Mouse (Mus musculus) telencephalon, adult 2 months (tissue): ENCODE measurements around the gene Esp16.
"Not testable (repeated sequence)": the region's sequence is repeated elsewhere in the genome, so short reads cannot be mapped to it uniquely, and the experiment has no call there.

ENCODE experiments used
- DNase-seq: peaks from one replicate; pipeline ENCODE4 v3.0.0-alpha.2; 2011; ENCODE audit warnings: low read depth, low spot score

Gene Esp16

DNA sequence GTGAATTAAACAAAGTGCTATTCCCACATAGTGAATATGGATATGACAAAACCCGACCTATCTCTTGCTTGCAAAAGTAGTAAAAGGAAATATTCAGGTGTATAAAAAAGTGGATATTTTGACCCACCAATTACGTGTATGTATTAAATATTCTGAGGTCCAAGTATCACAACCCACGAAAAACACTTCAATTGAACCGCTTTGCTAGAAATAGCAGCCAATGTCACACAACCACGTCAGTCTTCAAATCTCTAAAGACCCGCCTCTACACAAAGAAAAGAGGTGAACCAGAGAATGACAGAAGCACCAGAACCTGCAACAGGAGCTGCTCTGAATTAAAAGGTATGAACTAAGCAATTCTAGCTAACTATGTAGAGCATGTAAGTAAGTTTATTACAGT is at the start of gene Esp16:
TSS of gene Esp16 (plus strand) at position 301 of the 400 bp plus-strand sequence.
- DNase-seq, result not testable (repeated sequence)

DNA sequence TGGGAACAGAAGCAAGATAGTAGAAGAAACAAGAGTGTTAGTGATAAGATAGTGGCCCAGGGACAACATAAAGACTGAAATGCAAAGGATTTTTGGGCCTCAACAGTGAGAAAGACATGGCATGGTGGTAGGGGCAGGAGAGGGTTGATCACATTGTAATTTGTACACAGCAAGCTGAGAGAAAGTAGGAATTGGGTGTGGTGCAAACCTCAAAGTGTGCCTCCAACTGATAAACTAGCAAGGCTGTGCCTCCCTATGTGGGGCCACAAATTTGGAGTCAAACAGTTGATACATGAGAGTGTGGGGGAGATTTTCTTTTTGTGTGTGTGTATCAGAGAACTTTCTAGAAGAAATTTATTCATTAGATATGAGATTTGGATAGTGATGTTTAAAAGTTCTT is 37.9 kb upstream of the Esp16 start:
- DNase-seq, result not testable (repeated sequence)
